22 mouse cellular contexts compared by ENCODE assay signal in the genomic region with DNA sequence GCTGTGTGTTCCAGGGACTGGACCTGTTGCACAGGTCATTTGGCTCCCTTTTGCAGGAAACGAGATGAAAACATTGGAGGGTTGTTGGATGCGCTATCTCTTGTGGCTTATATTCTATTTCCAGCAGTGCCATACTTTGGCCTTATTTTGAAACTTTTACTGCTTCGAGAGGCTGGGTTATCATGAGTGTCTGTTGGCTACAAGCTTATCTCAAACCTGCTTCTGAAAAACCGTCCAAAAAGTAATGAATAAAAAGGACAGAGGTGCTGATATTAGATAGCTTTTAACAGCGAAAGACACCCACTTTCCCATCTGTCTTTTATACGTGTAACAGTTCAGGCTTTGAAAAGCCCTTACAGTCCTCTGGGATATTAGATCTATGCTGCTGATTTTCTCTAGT.
DNase-seq lines count a peak whose midpoint lies in the region; ATAC-seq lines count a peak whose summit lies in the region.
"Had no signal": no experiment of that assay in that cellular context is flagged by ENCODE, and none has a peak within 500 bp of the region (broad histone marks: within the 10 kb centered on the region; RNA-seq: fewer than 3 reads in every experiment).

No protein-coding gene starts in this region.

- 0 out of 2 replicates have a peak, but pooled peaks cover 7% of the 10 kb centered on the region for H3K4me1 ChIP-seq in liver, embryonic 12.5 days
- peaks cover 3% of the 10 kb centered on the region; the same call in 1 of the 2 replicates for H3K4me1 ChIP-seq in liver, embryonic 16.5 days (ENCODE audit: control insufficient read depth, low read depth, low read length)
- no peaks in the 10 kb centered on the region for H3K4me1 ChIP-seq in midbrain, embryonic 10.5 days
- H3K4me1 ChIP-seq: embryonic facial prominence, embryonic 12.5 days; forebrain, embryonic 12.5 days; heart, embryonic 12.5 days; hindbrain, embryonic 10.5 days had no signal

- DNase-seq in c-Kit-positive CD71-positive TER-119-negative erythroid progenitor cells, embryonic 14.5 days (ENCODE audit: low read depth) = peak; percentile 22
- no peak for DNase-seq in urinary bladder, postnatal 4 days (ENCODE audit: low spot score in 2 of 2)
- DNase-seq in B cell, adult 2 months = no peak
- DNase-seq in ovary, adult 18-20 months (ENCODE audit: low spot score) = no peak
- DNase-seq in midbrain, embryonic 10.5 days (ENCODE audit: low spot score) = no peak
- DNase-seq: adrenal gland, postnatal 14 days; cerebellum, adult 18-20 months; cerebellum, postnatal 14 days; gastrocnemius, postnatal 10 days; heart, adult 2 months had no signal

- 31% methylated on average over 6 of the region's 6 CpGs for WGBS in liver, embryonic 12.5 days (ENCODE audit: insufficient replicate concordance)
- 24% methylated on average over 6 of the region's 6 CpGs for WGBS in liver, embryonic 16.5 days (ENCODE audit: insufficient replicate concordance)
- 87% methylated on average over 6 of the region's 6 CpGs for WGBS in midbrain, embryonic 10.5 days

- no peaks in the 10 kb centered on the region for H3K9me3 ChIP-seq in liver, embryonic 12.5 days (replicated peaks)
- no peaks in the 10 kb centered on the region for H3K9me3 ChIP-seq in liver, embryonic 16.5 days (replicated peaks; ENCODE audit: control insufficient read depth, low read length)
- no peaks in the 10 kb centered on the region for H3K9me3 ChIP-seq in midbrain, embryonic 10.5 days (replicated peaks)
- H3K9me3 ChIP-seq: embryonic facial prominence, embryonic 12.5 days; forebrain, embryonic 12.5 days; heart, embryonic 12.5 days; hindbrain, embryonic 10.5 days had no signal

- H3K4me2 ChIP-seq in liver, embryonic 12.5 days = no peak overlapping the region
- no peak overlapping the region for H3K4me2 ChIP-seq in liver, embryonic 16.5 days (ENCODE audit: low read depth, low read length)
- H3K4me2 ChIP-seq: embryonic facial prominence, embryonic 12.5 days; forebrain, embryonic 12.5 days; heart, embryonic 12.5 days; hindbrain, embryonic 14.5 days had no signal

- no peak overlapping the region for H3K9ac ChIP-seq in liver, embryonic 12.5 days
- H3K9ac ChIP-seq in liver, embryonic 16.5 days (ENCODE audit: low read depth, low read length) = no peak overlapping the region
- H3K9ac ChIP-seq: embryonic facial prominence, embryonic 12.5 days; forebrain, embryonic 12.5 days; heart, embryonic 12.5 days; hindbrain, embryonic 14.5 days had no signal

- H3K27ac ChIP-seq in liver, embryonic 12.5 days = no peak overlapping the region
- H3K27ac ChIP-seq in liver, embryonic 16.5 days (ENCODE audit: low read length) = peak overlapping the region; percentile 41; the same call in 1 of the 2 replicates
- H3K27ac ChIP-seq in midbrain, embryonic 10.5 days (replicated peaks) = no peak overlapping the region
- H3K27ac ChIP-seq: embryonic facial prominence, embryonic 12.5 days; forebrain, embryonic 12.5 days; heart, adult 2 months; hindbrain, embryonic 10.5 days; hindbrain, embryonic 14.5 days had no signal

- H3K27me3 ChIP-seq in liver, embryonic 12.5 days (replicated peaks) = no peaks in the 10 kb centered on the region
- H3K27me3 ChIP-seq in liver, embryonic 16.5 days (ENCODE audit: control insufficient read depth, insufficient read depth, low read depth, low read length) = no peaks in the 10 kb centered on the region
- no peaks in the 10 kb centered on the region for H3K27me3 ChIP-seq in midbrain, embryonic 10.5 days (ENCODE audit: low read depth, poor library complexity, severe bottlenecking)
- H3K27me3 ChIP-seq: embryonic facial prominence, embryonic 12.5 days; forebrain, embryonic 12.5 days; heart, embryonic 12.5 days; Patski had no signal

- H3K36me3 ChIP-seq in liver, embryonic 12.5 days = no peaks in the 10 kb centered on the region
- no peaks in the 10 kb centered on the region for H3K36me3 ChIP-seq in liver, embryonic 16.5 days (ENCODE audit: control insufficient read depth, insufficient read depth)
- no peaks in the 10 kb centered on the region for H3K36me3 ChIP-seq in midbrain, embryonic 10.5 days
- H3K36me3 ChIP-seq: embryonic facial prominence, embryonic 12.5 days; forebrain, embryonic 12.5 days; G1E; heart, embryonic 12.5 days; hindbrain, embryonic 10.5 days had no signal

- ATAC-seq in liver, embryonic 12.5 days = peak; percentile 75
- peak; percentile 64 for ATAC-seq in liver, embryonic 16.5 days (ENCODE audit: low read depth)
- ATAC-seq: activated CD4-positive, CD25-positive, alpha-beta regulatory T cell, adult 4 months; CD4-positive, CD25-positive, alpha-beta regulatory T cell, adult 4 months; forebrain, embryonic 16.5 days; Patski had no signal

- H3K4me3 ChIP-seq in liver, embryonic 12.5 days = no peak overlapping the region
- no peak overlapping the region for H3K4me3 ChIP-seq in liver, embryonic 16.5 days (ENCODE audit: low read depth, low read length)
- no peak overlapping the region for H3K4me3 ChIP-seq in midbrain, embryonic 10.5 days
- H3K4me3 ChIP-seq: embryonic facial prominence, embryonic 12.5 days; forebrain, embryonic 12.5 days; heart, adult 2 months; heart, embryonic 12.5 days; hindbrain, embryonic 10.5 days had no signal
